Mouse (Mus musculus) spleen, postnatal 14 days (tissue): ENCODE results near the gene Urad.

Experiments used
- DNase-seq, 2 experiments: peaks; one replicate each; pipeline ENCODE4 v3.0.0; 2021 to 2022; ENCODE audit warnings: low spot score in 2 of 2

Gene Urad

GRCm38 (mm10) chr5:147322183-147322582 lies at the start of gene Urad:
Gene Urad (minus strand): TSS chr5:147322440.
- no peak for DNase-seq

DNA sequence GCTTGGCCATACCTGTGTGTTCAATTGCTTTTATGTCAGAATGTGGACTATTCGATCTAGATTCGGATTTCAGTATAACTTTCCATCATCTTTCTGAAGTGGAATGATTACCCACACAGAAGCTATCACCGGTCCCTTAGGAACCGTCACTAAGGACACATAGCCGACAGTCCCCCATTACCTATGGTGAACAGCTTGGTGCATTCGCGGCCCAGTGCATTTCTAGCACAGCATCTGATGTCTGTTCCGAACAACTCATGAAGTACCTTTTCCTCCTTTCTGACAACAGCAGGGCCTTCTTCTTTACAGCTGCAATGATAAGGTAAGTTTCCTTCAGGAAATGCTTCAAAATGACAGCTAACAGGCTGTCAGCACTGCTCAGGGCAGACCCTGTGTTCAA lies 48.0 kb upstream of the Urad start:
- no peak for DNase-seq

- no peak for DNase-seq
Measured at GRCm38 (mm10) chr5:147368221-147368620, 46.0 kb upstream of the Urad start.

- DNase-seq: no peak
Measured at GRCm38 (mm10) chr5:147365995-147366765, 43.9 kb upstream of the Urad start.

DNA sequence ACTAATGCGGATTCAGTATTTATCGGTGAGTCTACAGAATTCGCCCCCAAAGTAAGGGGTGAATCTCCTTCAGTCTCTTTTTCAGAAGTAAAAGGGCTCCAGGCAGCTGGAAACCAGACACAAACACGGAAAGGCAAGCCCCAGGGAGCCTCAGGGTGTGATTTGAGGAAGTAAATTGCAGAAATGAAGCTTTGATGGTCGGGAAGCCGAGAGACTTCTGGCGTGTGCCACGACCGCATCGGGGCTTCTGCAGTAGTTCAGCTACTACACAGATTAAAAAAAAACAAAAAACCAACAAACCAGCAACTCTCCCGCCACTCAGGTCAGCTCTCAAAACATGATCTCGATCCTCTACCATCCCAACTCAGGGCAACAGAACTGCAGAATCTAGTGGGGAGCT lies 40.8 kb upstream of the Urad start:
- peak; percentile 17 to 38 for DNase-seq

DNA sequence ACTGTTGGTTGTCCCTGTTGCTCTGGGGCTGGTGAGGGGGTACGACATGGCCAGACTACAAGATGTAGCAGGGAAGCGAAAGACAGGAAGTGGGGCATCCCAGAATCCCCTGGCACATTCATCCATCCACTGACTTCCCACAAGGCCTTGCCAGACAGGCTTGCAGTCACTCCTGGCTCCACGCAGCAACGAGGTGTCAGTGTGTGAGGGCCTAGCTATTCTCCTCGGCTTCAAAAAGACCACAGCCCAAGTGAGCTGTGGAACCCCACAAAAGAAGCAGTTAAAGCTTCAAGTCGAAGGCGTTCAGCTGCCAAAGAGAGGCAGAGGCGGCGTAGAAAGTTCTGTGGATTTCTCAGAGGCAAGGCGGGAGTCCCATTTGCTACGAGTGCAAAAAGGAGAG lies 36.2 kb upstream of the Urad start:
- no peak for DNase-seq

DNA sequence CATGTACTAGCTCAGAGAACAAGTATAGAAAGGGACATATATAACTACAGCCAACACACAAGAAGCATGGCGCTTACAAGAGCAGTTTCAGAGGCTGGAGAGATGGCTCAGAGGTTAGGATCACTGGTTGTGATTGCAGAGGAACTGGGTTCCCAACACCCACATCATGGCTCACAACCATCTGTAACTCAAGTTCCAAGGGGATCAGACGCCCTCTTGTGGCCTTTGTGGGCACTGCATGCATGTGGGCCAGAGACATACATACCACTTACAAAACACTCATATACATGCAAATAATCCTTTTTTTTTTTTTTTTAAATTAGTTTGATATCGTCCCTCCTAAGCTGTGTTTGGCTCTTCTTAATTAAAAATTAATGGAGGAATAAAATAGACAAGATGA lies 35.3 kb upstream of the Urad start:
- no peak for DNase-seq

DNA sequence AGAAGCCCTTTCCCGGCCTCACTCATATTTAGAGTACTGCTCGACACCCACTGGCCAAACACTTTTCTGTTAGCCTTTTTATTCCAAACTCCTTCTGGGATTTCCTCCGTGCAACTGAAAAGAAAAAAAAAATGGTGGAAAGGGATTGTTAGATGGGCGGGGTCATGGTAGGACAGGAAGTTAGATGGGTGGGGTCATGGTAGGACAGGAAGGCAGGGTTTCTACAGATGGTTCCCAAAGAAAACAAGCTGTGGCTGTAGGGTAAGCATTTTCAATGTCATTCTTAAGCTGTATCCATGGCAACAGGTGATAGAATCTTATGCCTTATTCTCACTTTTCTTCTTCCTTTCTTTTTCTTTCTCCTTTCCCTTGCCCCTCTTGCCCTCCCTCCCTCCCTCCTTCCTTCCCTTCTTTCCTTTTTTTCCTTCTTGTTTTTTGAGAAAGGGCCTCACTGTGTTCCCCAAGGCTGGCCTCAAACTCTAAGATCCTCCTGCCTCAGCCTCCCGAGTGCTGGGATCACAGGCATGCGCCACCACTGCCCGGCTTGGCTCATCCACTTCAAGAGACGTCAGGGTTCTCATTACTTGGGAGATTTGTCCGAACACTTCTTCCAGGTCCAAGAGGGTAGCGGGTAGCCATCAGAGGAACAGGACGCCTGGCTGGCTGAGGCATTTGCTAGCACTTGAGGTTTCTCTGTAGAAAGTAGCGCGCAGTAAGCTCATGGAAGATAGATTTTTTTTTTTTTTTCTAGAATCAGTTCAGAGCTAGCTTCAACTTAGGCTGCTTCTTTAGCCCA lies 34.2 kb upstream of the Urad start:
- DNase-seq: no peak

DNA sequence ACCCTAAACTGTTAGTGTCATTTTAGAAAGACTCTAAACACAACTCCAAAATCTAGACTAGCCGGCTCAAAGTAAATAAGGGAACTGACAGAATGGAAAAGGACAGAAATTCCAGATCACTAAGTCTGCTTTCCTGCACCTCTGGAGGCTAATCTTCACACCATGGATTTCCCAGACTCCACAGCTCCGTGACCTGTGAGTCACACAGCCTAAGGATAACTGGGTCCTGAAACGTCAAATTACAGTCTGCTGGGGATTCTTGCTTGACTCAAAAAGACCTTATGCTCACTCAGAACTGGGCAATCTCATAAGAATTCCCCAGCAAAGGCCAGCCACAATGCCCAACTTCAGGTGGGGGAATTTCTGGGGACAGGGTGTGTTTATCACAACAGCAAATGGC lies 33.5 kb upstream of the Urad start:
- DNase-seq: no peak

- no peak for DNase-seq
Measured at GRCm38 (mm10) chr5:147354985-147355384, 32.7 kb upstream of the Urad start.

- no peak for DNase-seq
Measured at GRCm38 (mm10) chr5:147354161-147354780, 32.0 kb upstream of the Urad start.

DNA sequence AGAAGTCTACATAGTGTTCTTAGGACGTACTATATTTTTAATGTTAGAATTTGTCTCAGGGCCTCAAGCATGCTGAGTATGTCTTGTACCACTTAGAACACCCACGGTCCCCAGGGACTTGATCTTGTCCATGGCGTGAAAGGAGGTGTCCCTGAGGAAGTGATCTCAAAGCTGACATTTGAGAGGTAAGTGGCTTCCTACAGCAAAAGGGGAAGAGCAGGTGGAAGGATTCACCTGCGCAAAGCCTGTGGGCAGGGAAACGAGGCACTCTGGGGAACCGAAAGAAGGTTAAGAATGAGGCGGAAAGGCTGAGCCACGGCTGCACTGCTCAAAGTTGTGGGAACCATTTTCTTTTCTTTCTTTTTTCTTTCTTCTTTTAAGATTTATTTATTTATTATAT lies 29.7 kb upstream of the Urad start:
- DNase-seq: no peak

DNA sequence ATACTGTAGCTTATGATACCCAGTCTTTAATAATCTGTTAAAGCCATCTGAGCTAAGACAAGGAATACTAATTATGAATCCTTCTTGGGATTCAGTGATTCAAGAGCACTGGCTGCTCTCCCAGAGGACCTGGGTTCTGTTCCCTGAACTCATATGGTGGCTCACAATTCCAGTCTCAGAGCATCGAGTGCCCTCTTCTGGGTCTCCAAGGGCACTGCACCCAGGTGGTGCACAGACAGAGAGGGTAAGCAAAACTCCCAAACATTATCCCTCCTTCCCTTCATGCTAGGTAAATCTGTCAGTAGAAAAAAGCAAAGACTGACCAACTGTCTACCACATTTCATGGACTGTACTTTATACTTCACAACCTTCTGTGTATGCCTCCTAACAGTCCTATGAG lies 23.7 kb upstream of the Urad start:
- no peak for DNase-seq

DNA sequence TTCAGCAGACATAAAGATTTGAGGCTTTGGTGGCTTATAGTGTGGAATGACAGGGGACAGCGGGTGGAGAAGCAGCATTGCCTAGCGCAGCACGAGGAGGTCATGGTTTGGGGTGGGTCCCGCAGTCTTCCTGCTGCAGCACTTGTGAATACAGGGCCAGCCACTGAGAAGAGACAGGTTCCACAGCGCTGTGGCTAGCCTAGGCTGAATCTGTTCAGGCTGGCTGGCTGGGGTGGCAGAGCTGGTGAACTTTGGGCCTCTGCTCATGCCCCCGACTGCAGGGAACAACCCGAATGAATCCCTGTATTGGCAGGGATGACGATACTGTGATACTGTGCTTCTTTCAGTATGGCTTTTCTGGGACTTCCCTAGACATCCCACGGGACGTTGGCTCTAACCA lies 21.7 kb upstream of the Urad start:
- DNase-seq: no peak

- no peak for DNase-seq
Measured at GRCm38 (mm10) chr5:147342901-147343300, 20.7 kb upstream of the Urad start.

DNA sequence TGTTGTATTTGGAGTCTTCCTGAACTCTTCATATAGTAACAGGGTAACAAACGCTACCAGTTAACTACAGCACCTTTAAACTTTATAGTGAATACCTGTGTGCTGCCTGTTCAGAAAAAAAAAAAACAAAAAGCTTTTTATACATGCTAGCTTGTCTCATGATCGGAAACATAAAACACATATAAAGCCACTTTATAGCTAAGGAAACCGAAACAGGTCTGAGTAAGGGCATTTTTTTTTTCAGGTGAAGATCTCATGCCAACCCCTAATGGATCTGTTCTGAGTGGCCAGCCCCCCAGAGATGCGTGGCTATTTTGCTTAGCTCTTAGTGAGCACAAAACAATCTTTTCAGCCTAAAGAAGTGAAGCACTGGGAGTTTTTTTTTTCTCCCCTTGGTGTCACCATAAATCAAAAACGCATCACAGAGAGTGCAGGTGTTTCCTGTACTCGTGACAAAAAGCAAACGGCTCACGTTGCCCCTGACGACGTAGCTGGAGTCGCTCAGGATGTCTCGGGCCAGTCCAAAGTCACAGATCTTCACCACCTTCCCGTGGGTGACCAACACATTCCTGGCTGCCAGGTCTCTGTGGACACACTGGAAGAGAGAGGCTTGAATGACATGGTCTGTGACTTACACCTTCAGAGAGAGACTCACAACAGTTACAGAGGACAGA lies 18.6 kb upstream of the Urad start:
- DNase-seq: peak in 1 of 2 experiments; percentile 36

DNA sequence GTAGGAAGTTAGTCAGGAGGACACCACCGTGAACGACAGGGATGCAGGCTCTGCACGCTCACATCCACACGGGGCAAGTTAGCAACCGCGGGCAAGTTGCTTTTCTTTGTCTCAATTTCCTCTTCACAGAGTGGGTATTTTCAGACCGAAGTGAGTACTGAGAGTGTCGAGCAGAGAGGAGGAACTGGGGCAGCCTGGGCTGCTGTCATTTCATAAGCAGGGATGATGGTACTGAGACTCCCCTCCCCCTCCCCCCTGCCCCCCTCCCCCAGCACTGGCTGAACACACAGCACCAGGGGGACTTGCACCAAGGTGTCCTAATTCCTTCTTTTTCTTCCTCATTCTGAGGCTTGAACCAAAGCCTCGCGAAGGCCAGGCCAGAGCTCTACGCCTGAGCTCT lies 17.3 kb upstream of the Urad start:
- no peak for DNase-seq

DNA sequence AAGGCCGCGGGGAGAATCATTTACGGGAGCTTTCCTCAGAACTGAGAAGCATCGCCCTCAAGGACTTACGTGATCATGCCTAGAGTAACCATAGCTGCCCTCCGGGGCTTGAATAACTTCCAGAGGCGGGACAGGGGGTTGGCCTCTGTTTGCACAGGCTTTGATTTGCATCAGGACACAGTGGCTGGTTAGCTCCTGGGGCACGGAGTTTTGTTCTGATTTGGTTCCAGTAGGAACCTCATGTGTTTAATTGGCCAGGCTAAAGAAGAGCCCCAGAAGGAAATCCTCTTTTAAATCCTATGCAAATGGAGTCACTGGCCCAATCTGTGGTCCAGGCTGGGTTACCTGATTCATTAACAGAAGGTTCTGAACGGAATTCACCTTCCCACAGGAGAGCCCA lies 16.7 kb upstream of the Urad start:
- no peak for DNase-seq

- DNase-seq: no peak
Measured at GRCm38 (mm10) chr5:147332711-147333110, 10.5 kb upstream of the Urad start.

DNA sequence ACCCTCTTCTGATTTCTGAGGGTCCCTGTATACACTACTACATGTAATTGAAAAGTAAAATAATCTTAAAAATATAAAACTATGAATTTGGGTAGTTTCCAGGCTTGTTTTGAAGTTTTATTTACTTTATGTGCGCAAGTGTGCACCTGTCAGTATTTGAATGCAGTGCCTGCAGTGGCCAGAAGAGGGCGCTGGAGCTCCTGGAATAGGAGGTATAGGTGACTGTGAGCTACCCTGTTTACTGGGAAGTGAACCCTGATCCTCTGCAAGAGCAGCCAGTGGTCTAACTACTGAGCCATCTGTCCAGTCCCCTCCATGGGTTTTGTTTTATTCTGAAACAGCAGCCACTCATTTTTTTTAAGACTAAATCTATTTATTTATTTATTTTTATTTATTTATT lies 9.3 kb upstream of the Urad start:
- DNase-seq: peak; percentile 54 to 77

DNA sequence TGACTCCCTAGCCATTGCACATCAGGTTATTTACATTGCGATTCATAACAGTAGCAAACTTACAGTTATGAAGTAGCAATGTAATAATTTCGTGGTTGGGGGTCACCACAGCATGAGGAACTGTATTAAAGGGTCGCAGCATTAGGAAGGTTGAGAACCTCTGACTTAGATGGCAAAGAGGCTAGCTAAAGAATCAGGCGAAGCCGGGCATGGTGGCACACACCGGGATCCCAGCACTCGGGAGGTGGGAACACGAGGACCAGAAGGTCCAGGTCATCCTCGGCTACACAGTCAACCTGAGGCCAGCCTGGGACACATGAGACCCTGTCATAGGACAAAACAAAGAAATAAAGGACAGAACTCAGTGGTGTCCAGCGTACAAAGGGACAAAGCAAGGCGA lies 7.7 kb upstream of the Urad start:
- DNase-seq: no peak

- DNase-seq: no peak
Measured at GRCm38 (mm10) chr5:147327636-147328035, 5.4 kb upstream of the Urad start.
